Mouse (Mus musculus): Measurements from ENCODE around the gene Gm5089. TPM values are rescaled to one million over a fixed set of nuclear protein-coding genes. Genes with fewer than 3 reads are reported as not detected.

Gene Gm5089
- polyA plus RNA-seq (2015; fragmentation: Nextera tagmentation; extraction: Ambion mirVana): 1.1 and 2.3 TPM in 2 replicates

DNA sequence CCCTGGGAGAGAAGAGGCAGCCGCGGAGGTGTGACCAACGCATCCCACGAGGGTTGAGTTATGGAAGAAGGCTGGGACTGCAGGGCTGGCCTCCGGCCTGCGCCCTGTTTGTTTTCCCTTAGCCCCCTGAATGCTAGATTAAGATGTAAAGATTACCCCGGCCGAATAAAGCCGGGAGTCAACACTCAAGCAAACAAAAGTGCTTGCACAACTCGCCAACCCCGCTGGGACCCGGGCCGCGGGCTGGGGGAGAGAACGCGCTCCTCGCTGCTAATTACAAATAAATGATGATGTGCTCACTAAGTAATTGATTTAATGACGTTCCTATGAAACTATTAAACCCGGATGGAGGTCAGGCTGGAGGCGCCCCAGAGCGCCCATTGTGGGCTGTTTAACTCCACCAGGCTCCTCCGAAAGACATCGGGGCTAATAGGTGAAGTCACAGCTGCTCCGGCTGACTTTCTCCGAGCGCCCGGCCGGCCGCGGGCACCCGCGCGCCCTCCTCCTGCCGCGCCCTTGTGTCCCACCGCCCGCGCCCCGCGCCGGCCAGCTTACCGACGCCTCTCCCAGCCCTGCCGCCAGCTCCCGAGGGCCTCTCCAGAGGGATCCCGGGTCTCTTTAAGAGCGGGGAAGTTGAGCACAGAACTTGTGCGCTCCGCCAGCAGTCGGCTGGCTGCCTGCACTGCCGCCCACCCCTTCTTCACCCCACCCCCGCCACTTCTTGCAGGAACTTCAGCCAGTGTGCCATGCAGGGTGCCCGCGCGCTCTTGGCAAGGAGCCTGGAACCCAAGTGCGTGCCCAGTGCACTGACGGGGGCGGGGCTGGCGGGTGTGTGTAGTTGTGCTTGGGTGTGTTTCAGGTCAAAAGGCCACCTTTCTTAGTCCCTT lies at the start of gene Gm5089:
Gm5089 (minus strand) TSS at position 620 of the 887 bp plus-strand sequence.
- Histone ChIP-seq H3K36me3 (no peaks in the 10 kb centered on the region), H3K27ac (peak within 1 kb of the TSS; percentile 81), H3K4me2 (replicated peaks) (peak within 1 kb of the TSS; percentile 65), H3K4me1 (replicated peaks) (peaks cover 57% of the 10 kb centered on the region), H3K27me3 (peaks cover 94% of the 10 kb centered on the region), H3K4me3 (replicated peaks) (peak within 1 kb of the TSS; percentile 43), H3K9me3 (no peaks in the 10 kb centered on the region), H3K9ac (replicated peaks) (peak within 1 kb of the TSS; percentile 67)
- 1% methylated on average over 56 of the region's 59 CpGs for WGBS
- peak; percentile 41 for ATAC-seq

DNA sequence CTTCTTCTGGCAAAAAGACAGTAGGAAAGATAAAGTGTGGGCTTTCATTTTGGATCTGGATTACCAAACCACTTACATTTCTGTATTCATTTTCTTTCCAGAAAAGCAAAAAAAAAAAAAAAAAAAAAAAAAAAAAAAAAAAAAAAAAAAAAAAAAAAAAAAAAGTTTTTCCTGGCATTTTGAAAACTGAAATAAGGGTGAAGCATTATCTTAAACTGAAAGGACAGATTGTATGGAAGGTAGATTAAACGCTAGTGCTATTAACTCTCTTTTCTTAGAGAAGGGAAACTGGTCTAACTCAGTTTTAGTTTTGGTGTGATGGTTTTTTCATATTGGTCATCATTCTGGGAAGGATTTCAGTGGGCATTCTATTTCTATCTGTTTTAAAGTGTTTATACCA lies 41.1 kb upstream of the Gm5089 start:
- no peak overlapping the region for H3K27ac ChIP-seq
- no peak overlapping the region for H3K4me2 ChIP-seq (replicated peaks)
- H3K4me1 ChIP-seq (replicated peaks): peaks cover 12% of the 10 kb centered on the region
- peaks cover 63% of the 10 kb centered on the region for H3K27me3 ChIP-seq
- no peak overlapping the region for H3K9ac ChIP-seq (replicated peaks)
- H3K9me3 ChIP-seq: peaks cover 3% of the 10 kb centered on the region; the same call in 1 of the 2 replicates
- 71% methylated on average over 1 of the region's 1 CpGs for WGBS
- H3K36me3 ChIP-seq: no peaks in the 10 kb centered on the region
- ATAC-seq: no peak
- H3K4me3 ChIP-seq (replicated peaks): no peak overlapping the region

DNA sequence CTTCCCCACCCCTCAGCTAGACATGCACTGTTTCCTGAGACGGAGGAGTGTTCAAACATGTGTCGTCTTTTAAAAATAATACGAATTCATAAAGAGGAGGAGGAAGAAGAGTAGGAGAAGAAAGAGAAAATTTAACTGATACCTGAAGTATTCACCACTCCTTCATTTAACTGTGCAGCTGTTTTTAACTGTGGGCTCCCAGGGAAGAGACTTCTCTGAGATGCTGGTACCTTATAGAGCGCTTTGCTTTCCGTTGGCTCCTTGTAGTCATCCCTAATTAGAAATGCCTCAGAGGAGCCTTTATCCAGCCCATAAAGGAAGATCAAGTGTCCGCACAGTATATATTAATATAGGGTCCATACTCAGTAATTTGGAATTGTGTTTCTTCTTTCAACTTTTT lies 40.6 kb upstream of the Gm5089 start:
- Histone ChIP-seq H3K36me3 (no peaks in the 10 kb centered on the region), H3K9me3 (peaks cover 3% of the 10 kb centered on the region; the same call in 1 of the 2 replicates), H3K4me2 (replicated peaks) (no peak overlapping the region), H3K27me3 (peaks cover 66% of the 10 kb centered on the region), H3K4me1 (replicated peaks) (peaks cover 12% of the 10 kb centered on the region), H3K9ac (replicated peaks) (no peak overlapping the region), H3K4me3 (replicated peaks) (no peak overlapping the region), H3K27ac (no peak overlapping the region)
- WGBS: 62% methylated on average over 6 of the region's 6 CpGs
- no peak for ATAC-seq

DNA sequence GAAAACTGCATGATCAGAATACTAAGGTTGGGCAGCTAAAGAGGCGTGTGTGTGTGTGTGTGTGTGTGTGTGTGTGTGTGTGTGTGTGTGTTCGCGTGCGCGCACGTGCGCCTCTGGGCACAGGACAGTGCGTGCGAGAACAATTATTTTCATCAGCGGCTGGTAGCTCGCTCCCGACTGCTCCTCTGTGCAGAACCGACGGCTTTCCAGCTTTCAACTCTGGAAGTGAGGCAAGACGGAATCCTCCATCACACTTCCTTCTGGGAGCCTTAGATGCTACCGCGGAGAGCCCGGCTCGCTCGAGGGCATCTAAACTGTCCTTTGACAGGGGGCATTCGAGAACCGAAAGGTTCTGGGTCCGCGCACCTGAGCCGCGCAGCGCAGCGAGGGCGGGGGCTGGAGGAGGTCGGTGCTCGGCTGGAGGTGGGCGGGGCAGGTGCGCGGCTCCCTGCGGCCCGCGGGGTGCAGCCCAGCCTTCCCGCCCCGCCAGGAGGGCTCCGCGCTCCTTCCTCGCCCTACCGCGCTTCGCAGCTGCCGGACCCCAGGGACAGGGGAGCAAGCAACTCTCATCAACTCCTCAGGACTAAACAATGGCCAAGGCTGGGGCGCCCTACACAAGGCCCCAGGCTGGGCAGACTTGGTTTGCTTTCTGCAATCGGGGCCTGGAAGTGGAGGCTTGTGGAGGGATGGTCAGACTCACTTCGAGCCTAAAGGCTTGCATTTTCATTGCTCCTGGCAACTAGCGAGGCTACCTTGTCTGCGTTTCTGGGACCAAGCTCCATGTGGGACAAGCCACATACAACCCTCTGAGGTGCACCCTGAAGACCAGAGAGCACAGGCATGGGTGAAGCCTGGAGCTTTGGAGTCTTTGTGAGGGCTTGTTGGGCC lies 39.8 kb upstream of the Gm5089 start, which contains the start of gene Gm10837:
Gm10837 (plus strand) TSS at position 146 of the 888 bp plus-strand sequence.
- H3K27me3 ChIP-seq: peaks cover 72% of the 10 kb centered on the region
- peak; percentile 84 for ATAC-seq
- no peaks in the 10 kb centered on the region for H3K36me3 ChIP-seq
- H3K27ac ChIP-seq: peak within 1 kb of the TSS; percentile 49
- H3K4me3 ChIP-seq (replicated peaks): peak within 1 kb of the TSS; percentile 33
- 2% methylated on average over 51 of the region's 51 CpGs for WGBS
- no peak within 1 kb of the TSS; the same call in 1 of the 2 replicates for H3K9ac ChIP-seq (replicated peaks)
- peak within 1 kb of the TSS; percentile 51 for H3K4me2 ChIP-seq (replicated peaks)
- H3K4me1 ChIP-seq (replicated peaks): peaks cover 12% of the 10 kb centered on the region
- peaks cover 3% of the 10 kb centered on the region; the same call in 1 of the 2 replicates for H3K9me3 ChIP-seq

DNA sequence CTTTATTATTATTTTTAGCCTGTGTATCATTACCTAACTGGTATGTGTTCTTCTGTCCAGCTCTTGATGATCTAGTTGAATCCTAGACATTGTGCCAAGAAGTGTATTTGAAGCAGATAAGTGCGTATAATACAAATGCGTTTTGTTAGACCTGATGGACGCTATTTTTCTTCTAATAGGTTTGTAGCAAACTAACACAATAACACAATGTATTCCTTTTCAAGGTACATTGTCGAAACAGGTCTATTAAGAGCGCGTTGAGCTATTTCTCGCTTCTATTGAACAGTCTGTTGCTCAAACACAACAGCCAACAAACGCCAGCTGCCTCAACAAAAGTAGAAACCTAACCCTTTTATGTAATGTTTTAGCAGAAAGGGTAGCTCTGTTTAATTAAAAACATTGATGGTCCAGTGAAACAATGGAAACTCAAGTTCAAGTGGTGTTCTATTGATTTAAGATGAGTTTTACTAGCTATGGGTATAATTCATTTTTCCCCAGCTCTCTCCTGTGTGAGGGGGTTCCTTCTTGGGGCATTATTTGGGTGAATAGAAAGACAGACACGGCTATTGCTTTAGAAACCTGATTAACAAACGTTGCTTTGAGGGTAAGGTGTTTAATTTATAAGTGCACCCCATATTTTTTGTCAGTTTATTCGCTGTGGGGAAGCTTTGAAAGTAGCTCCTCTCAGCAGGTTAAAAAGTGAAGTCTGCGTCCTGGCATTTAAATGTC lies 38.9 kb upstream of the Gm5089 start:
- under 1% methylated on average over 12 of the region's 12 CpGs for WGBS
- peaks cover 3% of the 10 kb centered on the region; the same call in 1 of the 2 replicates for H3K9me3 ChIP-seq
- peak; percentile 32 for ATAC-seq
- H3K27ac ChIP-seq: peak overlapping the region; percentile 49; the same call in 1 of the 2 replicates
- no peaks in the 10 kb centered on the region for H3K36me3 ChIP-seq
- peak overlapping the region; percentile 51 for H3K4me2 ChIP-seq (replicated peaks)
- peak overlapping the region; percentile 33 for H3K4me3 ChIP-seq (replicated peaks)
- H3K9ac ChIP-seq (replicated peaks): no peak overlapping the region
- peaks cover 78% of the 10 kb centered on the region for H3K27me3 ChIP-seq
- peaks cover 19% of the 10 kb centered on the region for H3K4me1 ChIP-seq (replicated peaks)

DNA sequence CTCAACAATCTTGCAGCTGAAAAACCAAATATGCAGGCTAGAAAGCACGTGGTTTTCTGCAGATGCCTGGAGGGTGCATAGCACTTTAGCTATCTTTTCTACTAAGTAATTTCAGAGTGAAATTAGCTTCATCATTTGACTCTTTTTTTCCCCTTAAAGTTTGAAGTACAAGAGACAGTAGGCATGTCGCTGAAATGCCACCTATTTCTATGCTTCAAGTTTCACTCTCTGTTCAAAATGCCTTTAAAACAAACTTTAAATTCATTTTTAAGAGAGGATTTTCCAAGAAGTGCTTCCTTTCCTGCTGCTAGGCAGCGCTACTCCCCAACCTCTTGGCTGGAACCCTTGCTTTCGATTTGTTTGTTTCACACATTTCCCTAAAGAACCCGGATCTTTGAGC lies 38.1 kb upstream of the Gm5089 start:
- no peak for ATAC-seq
- Histone ChIP-seq H3K9me3 (0 out of 2 replicates have a peak, but pooled peaks cover 3% of the 10 kb centered on the region), H3K4me2 (replicated peaks) (peak overlapping the region; percentile 51), H3K4me3 (replicated peaks) (no peak overlapping the region), H3K27me3 (peaks cover 85% of the 10 kb centered on the region), H3K4me1 (replicated peaks) (peaks cover 25% of the 10 kb centered on the region), H3K36me3 (no peaks in the 10 kb centered on the region), H3K9ac (replicated peaks) (no peak overlapping the region), H3K27ac (no peak overlapping the region)
- 1% methylated on average over 5 of the region's 5 CpGs for WGBS

- Histone ChIP-seq H3K36me3 (no peaks in the 10 kb centered on the region), H3K4me3 (replicated peaks) (no peak overlapping the region), H3K4me1 (replicated peaks) (peaks cover 39% of the 10 kb centered on the region), H3K4me2 (replicated peaks) (0 out of 2 replicates have a peak overlapping the region, but pooled peaks have one; percentile 5), H3K9ac (replicated peaks) (no peak overlapping the region), H3K27me3 (peaks cover 86% of the 10 kb centered on the region), H3K9me3 (no peaks in the 10 kb centered on the region), H3K27ac (no peak overlapping the region)
- no peak for ATAC-seq
- 7% methylated on average over 5 of the region's 5 CpGs for WGBS
Observed at GRCm38 (mm10) chr14:122487366-122487765, 36.5 kb upstream of the Gm5089 start.

DNA sequence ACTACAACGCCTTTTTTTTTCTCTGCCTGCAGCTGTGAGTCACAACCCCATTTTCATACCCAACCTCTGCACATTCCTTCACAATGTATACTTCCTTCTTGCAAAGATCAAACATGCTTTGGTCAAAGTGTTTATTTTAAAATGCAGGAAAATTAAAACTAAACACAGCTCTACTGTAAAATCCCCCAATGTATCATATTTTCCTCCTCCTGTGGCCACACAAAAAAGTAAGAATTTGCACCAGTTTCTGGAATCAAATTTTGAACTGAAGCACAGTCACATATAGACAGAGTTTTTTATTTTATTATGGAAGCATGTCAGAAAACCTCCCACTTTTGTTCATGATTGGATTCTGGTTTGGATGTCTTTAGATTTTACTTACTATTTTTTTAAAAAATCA lies 35.7 kb upstream of the Gm5089 start:
- H3K4me2 ChIP-seq (replicated peaks): no peak overlapping the region
- no peaks in the 10 kb centered on the region for H3K36me3 ChIP-seq
- 10% methylated on average over 1 of the region's 1 CpGs for WGBS
- H3K9ac ChIP-seq (replicated peaks): no peak overlapping the region
- H3K9me3 ChIP-seq: no peaks in the 10 kb centered on the region
- ATAC-seq: no peak
- H3K27me3 ChIP-seq: peaks cover 89% of the 10 kb centered on the region
- no peak overlapping the region for H3K4me3 ChIP-seq (replicated peaks)
- H3K27ac ChIP-seq: no peak overlapping the region
- H3K4me1 ChIP-seq (replicated peaks): peaks cover 44% of the 10 kb centered on the region

GRCm38 (mm10) chr14:122485635-122486181 lies 34.8 kb upstream of the Gm5089 start:
- Histone ChIP-seq H3K36me3 (no peaks in the 10 kb centered on the region), H3K4me3 (replicated peaks) (peak overlapping the region; percentile 14; the same call in 1 of the 2 replicates), H3K4me2 (replicated peaks) (peak overlapping the region; percentile 61), H3K9me3 (no peaks in the 10 kb centered on the region), H3K27me3 (peaks cover 89% of the 10 kb centered on the region), H3K4me1 (replicated peaks) (peaks cover 48% of the 10 kb centered on the region), H3K9ac (replicated peaks) (peak overlapping the region; percentile 12; the same call in 1 of the 2 replicates), H3K27ac (peak overlapping the region; percentile 62)
- 4% methylated on average over 12 of the region's 12 CpGs for WGBS
- ATAC-seq: no peak

- Histone ChIP-seq H3K27me3 (peaks cover 88% of the 10 kb centered on the region), H3K4me3 (replicated peaks) (peak overlapping the region; percentile 14; the same call in 1 of the 2 replicates), H3K4me2 (replicated peaks) (peak overlapping the region; percentile 61), H3K27ac (peak overlapping the region; percentile 62), H3K9me3 (no peaks in the 10 kb centered on the region), H3K4me1 (replicated peaks) (peaks cover 42% of the 10 kb centered on the region), H3K9ac (replicated peaks) (peak overlapping the region; percentile 28), H3K36me3 (no peaks in the 10 kb centered on the region)
- WGBS: under 1% methylated on average over 24 of the region's 24 CpGs
- no peak; the same call in 1 of the 2 replicates for ATAC-seq
Observed at GRCm38 (mm10) chr14:122484844-122485551, 34.1 kb upstream of the Gm5089 start.

Data from midbrain, embryonic 13.5 days (tissue).